Mouse (Mus musculus) ES-E14 (cell line): Measurements from ENCODE around the gene Spsb1. TPM values are rescaled to one million over a fixed set of nuclear protein-coding genes. Genes with fewer than 3 reads are reported as not detected.

Experiments used
- DNase-seq: peaks from one replicate; pipeline ENCODE4 v3.0.0-alpha.2; 2013; ENCODE audit warnings: low read depth, low spot score
- H3K27ac ChIP-seq: 2 replicates; pipeline ENCODE4 v1.5.1; 2012; ENCODE audit warnings: low read depth, mild to moderate bottlenecking, low read length, moderate library complexity, mixed read lengths; ENCODE audit not compliant: poor library complexity, insufficient read depth, severe bottlenecking
- H3K36me3 ChIP-seq: 2 replicates; pipeline ENCODE4 v1.6.1; 2012; ENCODE audit warnings: mild to moderate bottlenecking, low read length, moderate library complexity, mixed read lengths; ENCODE audit not compliant: control insufficient read depth, poor library complexity, insufficient read depth, severe bottlenecking
- H3K4me1 ChIP-seq, 2 experiments: fragments of 150-350 bp in 1 of 2; sonication (generic) in 1 of 2; 2 replicates each; pipeline ENCODE4 v1.6.1; 2012; ENCODE audit warnings: low read length in 2 of 2, mild to moderate bottlenecking in 1 of 2, mixed read lengths in 1 of 2; ENCODE audit not compliant: control insufficient read depth in 2 of 2, insufficient read depth in 2 of 2, poor library complexity in 1 of 2
- H3K4me3 ChIP-seq, 2 experiments: fragments of 150-350 bp in 1 of 2; sonication (generic) in 1 of 2; 2 replicates each; pipeline ENCODE4 v1.5.1; 2012; ENCODE audit warnings: low read length in 2 of 2, low read depth in 1 of 2, mild to moderate bottlenecking in 1 of 2, mixed read lengths in 1 of 2; ENCODE audit not compliant: insufficient read depth in 1 of 2, poor library complexity in 1 of 2, severe bottlenecking in 1 of 2
- H3K9ac ChIP-seq: 2 replicates; pipeline ENCODE4 v1.6.1; 2012; ENCODE audit warnings: low read depth, mild to moderate bottlenecking, low read length, mixed read lengths; ENCODE audit not compliant: poor library complexity, insufficient read depth, severe bottlenecking
- H3K9me3 ChIP-seq: fragments of 150-350 bp; sonication (generic); 2 replicates; pipeline ENCODE4 v1.6.1; 2012; ENCODE audit warnings: low read depth, mild to moderate bottlenecking, low read length; ENCODE audit not compliant: control insufficient read depth, insufficient read depth
- CHD2 ChIP-seq: IDR thresholded peaks from 2 replicates; pipeline ENCODE4 v1.6.1; 2014; ENCODE audit warnings: mild to moderate bottlenecking, low read depth, low read length, inconsistent platforms
- HCFC1 ChIP-seq: IDR thresholded peaks from 2 replicates; pipeline ENCODE4 v1.6.1; 2012; ENCODE audit warnings: low read length, inconsistent platforms, borderline replicate concordance; ENCODE audit not compliant: insufficient read depth
- MAFK ChIP-seq: IDR thresholded peaks from 2 replicates; pipeline ENCODE4 v1.6.1; 2014; ENCODE audit warnings: mild to moderate bottlenecking, low read depth, low read length, inconsistent platforms; ENCODE audit not compliant: insufficient read depth
- ZC3H11A ChIP-seq: IDR thresholded peaks from 2 replicates; pipeline ENCODE4 v1.6.1; 2012; ENCODE audit warnings: low read depth, mild to moderate bottlenecking, inconsistent platforms, low read length, borderline replicate concordance
- ZNF384 ChIP-seq: IDR thresholded peaks from 2 replicates; pipeline ENCODE4 v1.6.1; 2012; ENCODE audit warnings: low read depth, low read length, inconsistent platforms
- in situ Hi-C, 2 experiments: fragments of 600-800 bp; cut with MboI; formaldehyde crosslinking; loops; one replicate each; pipeline ENCODE4 v1.15.1; 2025; ENCODE audit warnings: low sequenced_read_pairs in 2 of 2, inconsistent platforms in 1 of 2; ENCODE audit not compliant: unreplicated experiment in 2 of 2
- total RNA-seq: library from RNA; depleted of rRNA; stranded (reverse); fragments of 300-350 nt; gene quantifications from 2 replicates; pipeline ENCODE4 v1.2.3, GENCODE M21; 2012

The Spsb1 gene
- total RNA-seq, 1 experiment = 12.0 TPM

GRCm38 (mm10) chr4:149923014-149923413, 31.8 kb downstream of the Spsb1 start:
- Histone ChIP-seq H3K4me1 (peaks cover 0 to 6% of the 10 kb centered on the region in 2 experiments; a peak in 3 of 4 replicates), H3K27ac (no peak overlapping the region), H3K4me3 (no peak overlapping the region), H3K36me3 (no peaks in the 10 kb centered on the region), H3K9me3 (no peaks in the 10 kb centered on the region), H3K9ac (no peak overlapping the region)
- DNase-seq = no peak
- TF ChIP-seq MAFK = no peak
- TF ChIP-seq ZC3H11A = no peak
- TF ChIP-seq HCFC1 = no peak
- no peak for TF ChIP-seq ZNF384
- TF ChIP-seq CHD2 = no peak
- in situ Hi-C loops = no loop called here

DNA sequence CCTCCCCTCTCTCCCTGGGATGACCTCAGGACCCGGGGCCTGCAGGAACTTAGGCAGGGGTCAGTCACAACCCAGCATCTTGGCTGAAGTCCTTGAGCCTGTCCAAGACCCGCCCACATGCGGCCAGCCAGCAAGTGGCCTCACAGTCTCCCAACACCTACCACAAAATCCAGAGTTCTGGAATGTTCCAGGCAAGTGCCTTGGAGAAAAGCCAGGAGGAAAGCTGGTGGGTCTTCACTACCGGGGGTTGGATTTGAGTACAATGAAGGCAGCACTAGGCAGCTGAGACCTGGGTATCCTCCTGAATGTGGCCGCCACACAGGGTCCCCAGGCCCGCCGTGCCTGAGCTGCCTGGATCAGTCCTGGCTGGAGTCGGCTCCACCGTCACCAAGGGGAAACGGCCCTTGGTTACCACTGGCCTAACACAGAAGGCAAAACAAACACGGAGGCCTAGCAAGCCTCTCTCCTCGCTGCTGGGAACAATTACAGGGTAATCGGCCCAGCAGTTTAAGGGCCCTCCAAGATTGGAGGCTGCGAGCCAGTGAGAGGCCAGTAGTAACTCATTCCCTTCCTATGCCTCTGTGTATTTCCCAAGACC, 32.6 kb downstream of the Spsb1 start:
- no peak overlapping the region for H3K27ac ChIP-seq
- no peaks in the 10 kb centered on the region for H3K36me3 ChIP-seq
- H3K9ac ChIP-seq = 0 out of 2 replicates have a peak overlapping the region, but pooled peaks have one; percentile 9
- H3K4me1 ChIP-seq = peaks cover 0 to 6% of the 10 kb centered on the region in 2 experiments; a peak in 3 of 4 replicates
- no peak overlapping the region for H3K4me3 ChIP-seq
- TF ChIP-seq MAFK (no peak), HCFC1 (no peak), ZNF384 (no peak), CHD2 (no peak), ZC3H11A (no peak)
- no peaks in the 10 kb centered on the region for H3K9me3 ChIP-seq
- in situ Hi-C loops = no loop called here
- no peak for DNase-seq

DNA sequence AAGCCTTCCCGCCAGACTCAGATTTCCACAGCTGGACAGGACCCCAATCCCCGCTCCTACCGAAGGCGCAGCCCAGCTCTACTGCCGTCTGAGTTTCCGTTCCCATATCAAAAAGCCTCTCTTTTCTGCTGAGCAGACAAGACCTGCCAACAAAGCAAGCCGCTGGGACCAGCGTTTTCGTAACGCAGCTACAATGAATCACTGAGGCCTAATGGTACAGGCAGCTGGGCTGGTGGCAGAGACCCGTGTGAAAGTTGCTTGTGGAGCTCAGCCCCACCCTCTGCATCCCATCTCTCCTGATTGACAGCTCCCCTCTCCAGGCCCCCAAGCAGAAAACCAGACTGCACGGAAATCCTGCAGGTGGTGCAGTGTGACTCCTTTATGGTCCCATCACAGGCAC, 34.0 kb downstream of the Spsb1 start:
- TF ChIP-seq MAFK (peak; percentile 60; the same call in 1 of the 2 replicates), HCFC1 (no peak)
- H3K4me3 ChIP-seq = no peak overlapping the region
- H3K9ac ChIP-seq = no peak overlapping the region
- peaks cover 0 to 6% of the 10 kb centered on the region in 2 experiments; a peak in 3 of 4 replicates for H3K4me1 ChIP-seq
- H3K9me3 ChIP-seq = no peaks in the 10 kb centered on the region
- no peak overlapping the region for H3K27ac ChIP-seq
- in situ Hi-C loops = no loop called here
- H3K36me3 ChIP-seq = no peaks in the 10 kb centered on the region
- no peak for DNase-seq

GRCm38 (mm10) chr4:149918455-149919070, 36.3 kb downstream of the Spsb1 start:
- no peak overlapping the region for H3K4me3 ChIP-seq
- H3K9ac ChIP-seq = no peak overlapping the region
- no peaks in the 10 kb centered on the region for H3K9me3 ChIP-seq
- in situ Hi-C loops = no loop called here
- H3K4me1 ChIP-seq = peaks cover 0 to 9% of the 10 kb centered on the region in 2 experiments; a peak in 3 of 4 replicates
- no peak overlapping the region for H3K27ac ChIP-seq
- no peak for TF ChIP-seq CHD2
- no peak for TF ChIP-seq ZNF384
- TF ChIP-seq MAFK = no peak
- no peak for TF ChIP-seq ZC3H11A
- TF ChIP-seq HCFC1 = no peak
- no peak for DNase-seq
- H3K36me3 ChIP-seq = no peaks in the 10 kb centered on the region

- no peak overlapping the region for H3K9ac ChIP-seq
- no peaks in the 10 kb centered on the region for H3K36me3 ChIP-seq
- no peak overlapping the region for H3K27ac ChIP-seq
- in situ Hi-C loops = no loop called here
- H3K9me3 ChIP-seq = no peaks in the 10 kb centered on the region
- no peak for DNase-seq
- H3K4me3 ChIP-seq = no peak overlapping the region
- peaks cover 0 to 7% of the 10 kb centered on the region in 2 experiments; a peak in 1 of 4 replicates for H3K4me1 ChIP-seq
- no peak for TF ChIP-seq ZNF384
Observed at GRCm38 (mm10) chr4:149916831-149917230, 38.0 kb downstream of the Spsb1 start.
